Mouse (Mus musculus) thymus, adult 2 months (tissue): Measurements from ENCODE around the gene Fbxo33.

Source experiments
- CTCF ChIP-seq: fragments of 200-500 bp; IDR thresholded peaks from 2 replicates; pipeline ENCODE4 v1.5.1; 2012; ENCODE audit warnings: mild to moderate bottlenecking, control low read depth, low read length, moderate library complexity, borderline replicate concordance; ENCODE audit not compliant: control insufficient read depth, poor library complexity, insufficient read depth; ENCODE audit errors: extremely low read depth
- POLR2A ChIP-seq: fragments of 200-500 bp; IDR thresholded peaks from 2 replicates; pipeline ENCODE4 v1.6.1; 2012; ENCODE audit warnings: mild to moderate bottlenecking, low read length, control low read depth, moderate library complexity; ENCODE audit not compliant: control insufficient read depth, poor library complexity, insufficient read depth; ENCODE audit errors: extremely low read depth

GRCm38 (mm10) chr12:59206208-59206999, 13.1 kb downstream of the Fbxo33 start:
- TF ChIP-seq POLR2A, result no peak
- no peak for TF ChIP-seq CTCF
